Comparison of ENCODE assay signal across 9 mouse cellular contexts in genomic region chr13:56145523-56145922, GRCm38 (mm10). TPM values are rescaled to one million over a fixed set of nuclear protein-coding genes. Genes with fewer than 3 reads are reported as not detected.
DNase-seq lines count a peak whose midpoint lies in the region; ATAC-seq lines count a peak whose summit lies in the region.
"Had no signal": no experiment of that assay in that cellular context is flagged by ENCODE, and none has a peak within 500 bp of the region (broad histone marks: within the 10 kb centered on the region; RNA-seq: fewer than 3 reads in every experiment).

No protein-coding gene starts in this region.

- no peak overlapping the region for H3K4me3 ChIP-seq in midbrain, embryonic 10.5 days
- no peak overlapping the region for H3K4me3 ChIP-seq in midbrain, embryonic 14.5 days (replicated peaks; ENCODE audit: low read depth, low read length)
- H3K4me3 ChIP-seq in limb, embryonic 10.5 days, result no peak overlapping the region
- no peak overlapping the region for H3K4me3 ChIP-seq in hindbrain, embryonic 14.5 days (replicated peaks; ENCODE audit: low read length)
- H3K4me3 ChIP-seq: limb, embryonic 13.5 days had no signal

- H3K27me3 ChIP-seq in midbrain, embryonic 10.5 days (ENCODE audit: low read depth, poor library complexity, severe bottlenecking), result peaks cover 13% of the 10 kb centered on the region
- H3K27me3 ChIP-seq in midbrain, embryonic 14.5 days (ENCODE audit: control insufficient read depth, insufficient read depth, low read length), result no peaks in the 10 kb centered on the region
- no peaks in the 10 kb centered on the region for H3K27me3 ChIP-seq in limb, embryonic 10.5 days (ENCODE audit: low read depth, poor library complexity, severe bottlenecking)
- no peaks in the 10 kb centered on the region for H3K27me3 ChIP-seq in hindbrain, embryonic 14.5 days (ENCODE audit: control insufficient read depth, insufficient read depth, low read length)
- H3K27me3 ChIP-seq: limb, embryonic 13.5 days had no signal

- H3K36me3 ChIP-seq in midbrain, embryonic 10.5 days, result no peaks in the 10 kb centered on the region
- no peaks in the 10 kb centered on the region for H3K36me3 ChIP-seq in midbrain, embryonic 14.5 days (ENCODE audit: control insufficient read depth, insufficient read depth, low read length)
- H3K36me3 ChIP-seq in limb, embryonic 10.5 days, result no peaks in the 10 kb centered on the region
- no peaks in the 10 kb centered on the region for H3K36me3 ChIP-seq in hindbrain, embryonic 14.5 days (replicated peaks; ENCODE audit: control insufficient read depth, insufficient read depth)
- H3K36me3 ChIP-seq: limb, embryonic 13.5 days had no signal

- H3K4me2 ChIP-seq in midbrain, embryonic 14.5 days (ENCODE audit: low read length), result no peak overlapping the region
- H3K4me2 ChIP-seq in hindbrain, embryonic 14.5 days (replicated peaks), result no peak overlapping the region
- H3K4me2 ChIP-seq: limb, embryonic 13.5 days had no signal

- no peak for ATAC-seq in midbrain, embryonic 14.5 days (ENCODE audit: low FRiP score, low TSS enrichment)
- ATAC-seq in cerebellum, adult (ENCODE audit: insufficient number of reproducible peaks, low FRiP score, low TSS enrichment), result no peak
- no peak for ATAC-seq in hindbrain, embryonic 14.5 days (ENCODE audit: low FRiP score)

- peak; percentile 36 for DNase-seq in embryo, embryonic 10 days (ENCODE audit: low spot score)
- DNase-seq in embryo, embryonic 11 days, result no peak
- DNase-seq in midbrain, embryonic 10.5 days (ENCODE audit: low spot score), result peak; percentile 29
- DNase-seq in midbrain, embryonic 14.5 days, result no peak
- no peak for DNase-seq in limb, embryonic 10.5 days (ENCODE audit: low spot score)
- DNase-seq in thymus, postnatal 10 days (ENCODE audit: low spot score in 2 of 2), result peak; percentile 46 to 67
- DNase-seq in hindbrain, embryonic 14.5 days (ENCODE audit: low spot score), result no peak

- WGBS in midbrain, embryonic 10.5 days, result 24% methylated on average over 3 of the region's 3 CpGs
- WGBS in midbrain, embryonic 14.5 days, result 24% methylated on average over 3 of the region's 3 CpGs
- 28% methylated on average over 3 of the region's 3 CpGs for whole genome bisulfite sequencing in limb, embryonic 10.5 days
- 36% methylated on average over 3 of the region's 3 CpGs for WGBS in hindbrain, embryonic 14.5 days

- no peak overlapping the region for H3K27ac ChIP-seq in midbrain, embryonic 10.5 days (replicated peaks)
- no peak overlapping the region for H3K27ac ChIP-seq in midbrain, embryonic 14.5 days (replicated peaks; ENCODE audit: low read depth, low read length)
- 0 out of 2 replicates have a peak overlapping the region, but pooled peaks have one; percentile 7 for H3K27ac ChIP-seq in limb, embryonic 10.5 days
- no peak overlapping the region for H3K27ac ChIP-seq in hindbrain, embryonic 14.5 days
- H3K27ac ChIP-seq: limb, embryonic 13.5 days had no signal

- peaks cover 19% of the 10 kb centered on the region for H3K4me1 ChIP-seq in midbrain, embryonic 10.5 days
- H3K4me1 ChIP-seq in midbrain, embryonic 14.5 days (ENCODE audit: control insufficient read depth, insufficient read depth, low read length), result no peaks in the 10 kb centered on the region
- peaks cover 39% of the 10 kb centered on the region for H3K4me1 ChIP-seq in limb, embryonic 10.5 days
- H3K4me1 ChIP-seq in hindbrain, embryonic 14.5 days (replicated peaks; ENCODE audit: control insufficient read depth, insufficient read depth, low read length), result 0 out of 2 replicates have a peak, but pooled peaks cover 4% of the 10 kb centered on the region

- no peak overlapping the region for H3K9ac ChIP-seq in midbrain, embryonic 14.5 days (replicated peaks; ENCODE audit: low read length)
- H3K9ac ChIP-seq in hindbrain, embryonic 14.5 days, result no peak overlapping the region
- H3K9ac ChIP-seq: limb, embryonic 13.5 days had no signal

- no peaks in the 10 kb centered on the region for H3K9me3 ChIP-seq in midbrain, embryonic 10.5 days (replicated peaks)
- no peaks in the 10 kb centered on the region for H3K9me3 ChIP-seq in midbrain, embryonic 14.5 days (ENCODE audit: control insufficient read depth, low read length)
- H3K9me3 ChIP-seq in limb, embryonic 10.5 days (replicated peaks), result no peaks in the 10 kb centered on the region
- no peaks in the 10 kb centered on the region for H3K9me3 ChIP-seq in hindbrain, embryonic 14.5 days (ENCODE audit: control insufficient read depth, low read length)
- H3K9me3 ChIP-seq: limb, embryonic 13.5 days had no signal

RNA-seq across cellular contexts. Expression of gene H2afy, which starts 9.4 kb away (rescaled TPM):
- 526 and 546 TPM in 2 replicates for polyA plus RNA-seq in midbrain, embryonic 10.5 days (2016; fragmentation: Nextera tagmentation; extraction: Ambion mirVana)
- 292 and 355 TPM in 2 replicates for polyA plus RNA-seq in midbrain, embryonic 14.5 days (2014; fragmentation: Nextera tagmentation; extraction: Ambion mirVana)
- 642 and 645 TPM in 2 replicates for polyA plus RNA-seq in limb, embryonic 10.5 days (2016; fragmentation: Nextera tagmentation; extraction: Ambion mirVana)
- 287 and 316 TPM in 2 replicates for polyA plus RNA-seq in hindbrain, embryonic 14.5 days (2014; fragmentation: Nextera tagmentation; extraction: Ambion mirVana)

RNA-seq across cellular contexts. Expression of gene Tifab, which starts 33.2 kb away (rescaled TPM):
- 1.4 and 1.6 TPM in 2 replicates for polyA plus RNA-seq in midbrain, embryonic 10.5 days (2016; fragmentation: Nextera tagmentation; extraction: Ambion mirVana)
- polyA plus RNA-seq in midbrain, embryonic 14.5 days (2014; fragmentation: Nextera tagmentation; extraction: Ambion mirVana), result 0.43 and 0.64 TPM in 2 replicates
- polyA plus RNA-seq in limb, embryonic 10.5 days (2016; fragmentation: Nextera tagmentation; extraction: Ambion mirVana), result 0.63 and 1.2 TPM in 2 replicates
- 0.37 and 0.73 TPM in 2 replicates for polyA plus RNA-seq in hindbrain, embryonic 14.5 days (2014; fragmentation: Nextera tagmentation; extraction: Ambion mirVana)

Comparison
In these comparisons a context has a peak if more than half of its experiments do, and no peak if none do; other contexts are left out.
1. DNase-seq: peak in embryo, embryonic 10 days (single experiment), midbrain, embryonic 10.5 days (single experiment) and thymus, postnatal 10 days (2 of 2); none in embryo, embryonic 11 days (single experiment), midbrain, embryonic 14.5 days (single experiment), limb, embryonic 10.5 days (single experiment) and hindbrain, embryonic 14.5 days (single experiment).